Mouse (Mus musculus): ENCODE results near the gene Tfip11. TPM values are rescaled to one million over a fixed set of nuclear protein-coding genes. Genes with fewer than 3 reads are reported as not detected.

The Tfip11 gene
- polyA plus RNA-seq, 1 experiment from 2014 or later, result 8.0 TPM

GRCm38 (mm10) chr5:112356322-112356721 is 30.2 kb downstream of the Tfip11 start:
- ATAC-seq (no peak), DNase-seq (no peak)
- Histone ChIP-seq H3K4me3 (ENCODE audit: low read depth, low read length) (no peak overlapping the region), H3K27ac (ENCODE audit: low read depth) (0 out of 2 replicates have a peak overlapping the region, but pooled peaks have one; percentile 16), H3K4me2 (ENCODE audit: low read depth, low read length) (no peak overlapping the region), H3K36me3 (replicated peaks; ENCODE audit: insufficient read depth, low read length) (peaks cover 9% of the 10 kb centered on the region), H3K9me3 (ENCODE audit: low read length) (no peaks in the 10 kb centered on the region), H3K27me3 (ENCODE audit: insufficient read depth, low read length) (no peaks in the 10 kb centered on the region), H3K9ac (replicated peaks) (no peak overlapping the region), H3K4me1 (ENCODE audit: insufficient read depth) (0 out of 2 replicates have a peak, but pooled peaks cover 5% of the 10 kb centered on the region)
- no peak for TF ChIP-seq EP300 (IDR thresholded peaks at IDR 0.05; ENCODE audit: low read depth)
- TF ChIP-seq CTCF (IDR thresholded peaks at IDR 0.05; ENCODE audit: low read depth), result no peak
- WGBS (ENCODE audit: insufficient replicate concordance), result 75% methylated on average over 9 of the region's 9 CpGs

GRCm38 (mm10) chr5:112359520-112359919 is 33.4 kb downstream of the Tfip11 start:
- ATAC-seq (peak; percentile 83), DNase-seq (no peak)
- Histone ChIP-seq H3K27ac (ENCODE audit: low read depth) (0 out of 2 replicates have a peak overlapping the region, but pooled peaks have one; percentile 1), H3K4me3 (ENCODE audit: low read depth, low read length) (no peak overlapping the region), H3K4me2 (ENCODE audit: low read depth, low read length) (0 out of 2 replicates have a peak overlapping the region, but pooled peaks have one; percentile 1), H3K36me3 (replicated peaks; ENCODE audit: insufficient read depth, low read length) (peaks cover 10% of the 10 kb centered on the region), H3K4me1 (ENCODE audit: insufficient read depth) (0 out of 2 replicates have a peak, but pooled peaks cover 5% of the 10 kb centered on the region), H3K9ac (replicated peaks) (no peak overlapping the region), H3K27me3 (ENCODE audit: insufficient read depth, low read length) (no peaks in the 10 kb centered on the region), H3K9me3 (ENCODE audit: low read length) (peaks cover 4% of the 10 kb centered on the region; the same call in 1 of the 2 replicates)
- 49% methylated on average over 4 of the region's 4 CpGs for WGBS (ENCODE audit: insufficient replicate concordance)
- TF ChIP-seq CTCF (IDR thresholded peaks at IDR 0.05; ENCODE audit: low read depth), result no peak
- peak; percentile 88 for TF ChIP-seq EP300 (IDR thresholded peaks at IDR 0.05; ENCODE audit: low read depth)

DNA sequence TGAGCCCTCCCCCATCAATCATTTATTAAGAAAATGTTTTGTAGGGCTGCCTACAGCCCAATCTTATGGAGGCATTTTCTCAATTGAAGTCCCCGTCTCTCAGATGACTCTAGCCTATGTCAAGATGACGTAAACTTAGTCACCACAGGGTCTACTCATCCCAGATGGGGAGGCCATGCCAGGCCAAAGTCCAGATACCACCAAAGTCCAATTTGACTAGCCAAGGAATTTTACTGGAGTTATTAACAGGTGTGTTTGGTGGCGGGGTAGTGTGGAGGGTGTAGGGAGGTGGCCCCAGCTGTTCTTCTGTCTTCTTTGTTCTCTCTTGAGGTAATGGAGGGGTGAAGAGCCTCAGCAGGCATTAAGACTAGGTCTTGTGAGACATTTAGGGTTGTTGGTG is 33.9 kb downstream of the Tfip11 start:
- TF ChIP-seq CTCF (IDR thresholded peaks at IDR 0.05; ENCODE audit: low read depth) (no peak), EP300 (IDR thresholded peaks at IDR 0.05; ENCODE audit: low read depth) (no peak)
- WGBS (ENCODE audit: insufficient replicate concordance), result 80% methylated on average over 3 of the region's 3 CpGs
- Histone ChIP-seq H3K4me3 (ENCODE audit: low read depth, low read length) (no peak overlapping the region), H3K9ac (replicated peaks) (no peak overlapping the region), H3K36me3 (replicated peaks; ENCODE audit: insufficient read depth, low read length) (peaks cover 16% of the 10 kb centered on the region), H3K9me3 (ENCODE audit: low read length) (peaks cover 4% of the 10 kb centered on the region; the same call in 1 of the 2 replicates), H3K4me1 (ENCODE audit: insufficient read depth) (0 out of 2 replicates have a peak, but pooled peaks cover 5% of the 10 kb centered on the region), H3K27ac (ENCODE audit: low read depth) (0 out of 2 replicates have a peak overlapping the region, but pooled peaks have one; percentile 11), H3K27me3 (ENCODE audit: insufficient read depth, low read length) (no peaks in the 10 kb centered on the region), H3K4me2 (ENCODE audit: low read depth, low read length) (no peak overlapping the region)
- ATAC-seq (no peak), DNase-seq (no peak)

- H3K4me3 ChIP-seq (ENCODE audit: low read depth, low read length), result no peak overlapping the region
- no peak overlapping the region for H3K4me2 ChIP-seq (ENCODE audit: low read depth, low read length)
- peaks cover 4% of the 10 kb centered on the region; the same call in 1 of the 2 replicates for H3K9me3 ChIP-seq (ENCODE audit: low read length)
- TF ChIP-seq EP300 (IDR thresholded peaks at IDR 0.05; ENCODE audit: low read depth) (no peak), CTCF (IDR thresholded peaks at IDR 0.05; ENCODE audit: low read depth) (no peak)
- no peaks in the 10 kb centered on the region for H3K27me3 ChIP-seq (ENCODE audit: insufficient read depth, low read length)
- WGBS (ENCODE audit: insufficient replicate concordance), result 82% methylated on average over 10 of the region's 10 CpGs
- 0 out of 2 replicates have a peak, but pooled peaks cover 5% of the 10 kb centered on the region for H3K4me1 ChIP-seq (ENCODE audit: insufficient read depth)
- H3K27ac ChIP-seq (ENCODE audit: low read depth), result no peak overlapping the region
- no peak overlapping the region for H3K9ac ChIP-seq (replicated peaks)
- H3K36me3 ChIP-seq (replicated peaks; ENCODE audit: insufficient read depth, low read length), result peaks cover 27% of the 10 kb centered on the region
- ATAC-seq (no peak), DNase-seq (no peak)
Observed at GRCm38 (mm10) chr5:112364184-112364797, 38.1 kb downstream of the Tfip11 start.

GRCm38 (mm10) chr5:112366879-112367278 is 40.7 kb downstream of the Tfip11 start:
- peaks cover 2% of the 10 kb centered on the region; the same call in 1 of the 2 replicates for H3K9me3 ChIP-seq (ENCODE audit: low read length)
- DNase-seq (no peak), ATAC-seq (no peak)
- H3K27me3 ChIP-seq (ENCODE audit: insufficient read depth, low read length), result no peaks in the 10 kb centered on the region
- no peak overlapping the region for H3K4me3 ChIP-seq (ENCODE audit: low read depth, low read length)
- H3K4me2 ChIP-seq (ENCODE audit: low read depth, low read length), result no peak overlapping the region
- H3K27ac ChIP-seq (ENCODE audit: low read depth), result no peak overlapping the region
- no peak for TF ChIP-seq CTCF (IDR thresholded peaks at IDR 0.05; ENCODE audit: low read depth)
- no peak for TF ChIP-seq EP300 (IDR thresholded peaks at IDR 0.05; ENCODE audit: low read depth)
- H3K4me1 ChIP-seq (ENCODE audit: insufficient read depth), result no peaks in the 10 kb centered on the region
- WGBS (ENCODE audit: insufficient replicate concordance), result 86% methylated on average over 6 of the region's 6 CpGs
- peaks cover 25% of the 10 kb centered on the region for H3K36me3 ChIP-seq (replicated peaks; ENCODE audit: insufficient read depth, low read length)
- H3K9ac ChIP-seq (replicated peaks), result no peak overlapping the region

DNA sequence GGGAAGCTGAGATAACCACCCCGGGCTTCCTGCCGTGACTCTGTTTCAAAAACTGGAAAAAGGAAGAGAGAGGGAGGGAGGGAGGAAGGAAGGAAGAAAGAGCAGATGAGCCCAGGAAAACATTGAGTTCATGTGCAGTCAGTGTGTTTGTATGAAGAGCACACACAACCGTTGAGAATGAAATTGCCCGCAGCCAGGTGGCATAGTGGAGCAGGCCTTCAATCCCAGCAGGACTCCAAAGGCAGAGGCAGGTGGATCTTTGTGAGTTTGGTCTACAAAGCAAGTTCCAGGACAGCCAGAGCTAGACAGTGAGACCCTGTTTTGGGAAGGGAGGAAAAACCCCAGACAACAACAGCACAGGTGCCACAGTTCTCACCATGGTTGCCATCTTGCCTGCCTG is 41.2 kb downstream of the Tfip11 start:
- H3K9ac ChIP-seq (replicated peaks), result no peak overlapping the region
- TF ChIP-seq CTCF (IDR thresholded peaks at IDR 0.05; ENCODE audit: low read depth) (no peak), EP300 (IDR thresholded peaks at IDR 0.05; ENCODE audit: low read depth) (no peak)
- no peak for DNase-seq
- WGBS (ENCODE audit: insufficient replicate concordance), result 78% methylated on average over 4 of the region's 4 CpGs
- H3K4me3 ChIP-seq (ENCODE audit: low read depth, low read length), result no peak overlapping the region
- no peak overlapping the region for H3K27ac ChIP-seq (ENCODE audit: low read depth)
- no peak overlapping the region for H3K4me2 ChIP-seq (ENCODE audit: low read depth, low read length)
- no peaks in the 10 kb centered on the region for H3K4me1 ChIP-seq (ENCODE audit: insufficient read depth)
- H3K27me3 ChIP-seq (ENCODE audit: insufficient read depth, low read length), result no peaks in the 10 kb centered on the region
- H3K36me3 ChIP-seq (replicated peaks; ENCODE audit: insufficient read depth, low read length), result peaks cover 25% of the 10 kb centered on the region
- no peak for ATAC-seq
- H3K9me3 ChIP-seq (ENCODE audit: low read length), result no peaks in the 10 kb centered on the region
